Mouse (Mus musculus) layer of hippocampus, adult 6 months (tissue): Measurements from ENCODE around the gene Riiad1. TPM values are rescaled to one million over a fixed set of nuclear protein-coding genes. Genes with fewer than 3 reads are reported as not detected.

ENCODE experiments used
- long read RNA-seq, 2 experiments: library from polyadenylated mRNA; unstranded; transcript quantifications; one replicate each; pipeline ENCODE4 v2.0.0; 2019 to 2020
- polyA plus RNA-seq: library from polyadenylated mRNA; unstranded; fragments of <200 nt; fragmentation: Nextera tagmentation; gene quantifications from 2 replicates; pipeline ENCODE4 v1.2.3, GENCODE M21; 2021

The Riiad1 gene
- 19.6 and 24.8 TPM in 2 replicates for polyA plus RNA-seq
- long read RNA-seq, experiment 1, partial matches to known transcripts, result 13 of 16 reads
- long read RNA-seq, experiment 1, other reads (novel, unspliced or antisense), result 3 of 16 reads
- long read RNA-seq, experiment 2, partial matches to known transcripts, result 0 of 1 reads
- long read RNA-seq, experiment 2, other reads (novel, unspliced or antisense), result 1 of 1 reads

DNA sequence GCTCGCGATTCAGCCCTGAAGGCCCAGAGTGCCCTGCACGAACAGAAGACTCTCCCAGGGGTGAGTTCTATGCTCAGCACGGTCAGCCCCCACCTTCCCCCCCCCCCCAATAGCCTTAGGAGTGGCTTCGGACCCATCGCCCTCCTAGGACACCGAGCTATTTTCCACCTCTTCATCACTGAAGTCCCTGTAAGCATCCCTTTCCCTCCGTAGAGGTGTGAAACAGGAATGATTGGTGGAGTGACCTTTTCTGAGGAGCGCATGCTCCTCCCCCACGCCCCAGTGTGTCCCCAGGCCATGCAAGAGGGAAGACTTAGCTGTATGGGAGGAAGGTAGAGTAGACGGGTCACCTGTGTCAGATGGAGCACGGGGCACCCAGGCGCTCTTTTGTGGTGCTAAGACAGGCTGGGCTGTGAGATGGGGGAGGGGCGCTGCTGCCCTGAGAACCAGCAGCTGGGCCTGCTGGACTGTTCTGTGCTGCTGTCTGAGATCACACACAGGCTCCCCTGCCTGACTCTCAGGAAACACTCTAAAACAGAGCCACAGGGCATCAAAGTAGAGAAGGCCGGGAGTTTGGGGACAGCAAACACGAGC is at the start of gene Riiad1:
TSS of gene Riiad1 (minus strand) at position 51 of the 594 bp plus-strand sequence.

DNA sequence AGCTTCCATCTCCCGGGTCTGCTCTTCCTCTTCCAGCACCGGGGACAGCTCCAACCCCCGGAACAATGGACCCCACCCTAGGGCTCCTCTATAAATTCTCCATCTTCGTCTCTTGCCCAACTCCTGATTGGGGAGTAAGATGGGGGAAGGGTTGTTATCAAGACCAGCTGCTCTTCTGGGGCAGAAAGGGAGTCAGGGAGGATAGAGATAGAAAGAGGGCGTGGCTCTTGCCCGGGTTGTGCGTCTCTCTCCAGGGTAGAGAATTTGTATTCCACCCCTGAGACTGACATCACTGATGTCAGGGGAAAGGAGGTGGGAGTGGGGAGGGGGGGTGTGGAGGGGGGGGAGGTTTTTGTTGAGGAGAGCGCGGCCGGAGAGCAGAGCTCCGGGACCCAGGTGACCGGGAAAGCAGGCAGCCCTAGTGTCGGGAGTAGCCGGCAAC is 2.1 kb downstream of the Riiad1 start, which contains the start of gene Celf3:
TSS of gene Celf3 (plus strand) at position 315 of the 442 bp plus-strand sequence.

DNA sequence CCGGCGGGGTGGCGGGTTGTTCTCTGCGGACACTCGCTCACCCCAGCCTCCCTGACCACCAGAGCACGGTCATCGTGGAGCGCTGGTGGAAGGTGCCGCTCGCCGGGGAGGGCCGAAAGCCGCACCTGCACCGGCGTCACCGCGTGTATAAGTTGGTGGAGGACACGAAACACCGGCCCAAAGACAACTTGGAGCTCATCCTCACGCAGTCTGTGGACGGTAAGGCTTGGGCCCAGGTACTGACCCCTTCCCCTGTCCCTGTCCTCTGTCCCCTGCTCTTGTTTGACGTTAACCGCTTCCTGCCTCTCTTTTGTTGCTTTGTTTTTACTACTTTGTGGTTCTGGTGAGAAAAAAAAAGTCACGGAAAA is 36.6 kb downstream of the Riiad1 start, which contains the start of gene Oaz3:
TSS of gene Oaz3 (minus strand) at position 319 of the 368 bp plus-strand sequence.

DNA sequence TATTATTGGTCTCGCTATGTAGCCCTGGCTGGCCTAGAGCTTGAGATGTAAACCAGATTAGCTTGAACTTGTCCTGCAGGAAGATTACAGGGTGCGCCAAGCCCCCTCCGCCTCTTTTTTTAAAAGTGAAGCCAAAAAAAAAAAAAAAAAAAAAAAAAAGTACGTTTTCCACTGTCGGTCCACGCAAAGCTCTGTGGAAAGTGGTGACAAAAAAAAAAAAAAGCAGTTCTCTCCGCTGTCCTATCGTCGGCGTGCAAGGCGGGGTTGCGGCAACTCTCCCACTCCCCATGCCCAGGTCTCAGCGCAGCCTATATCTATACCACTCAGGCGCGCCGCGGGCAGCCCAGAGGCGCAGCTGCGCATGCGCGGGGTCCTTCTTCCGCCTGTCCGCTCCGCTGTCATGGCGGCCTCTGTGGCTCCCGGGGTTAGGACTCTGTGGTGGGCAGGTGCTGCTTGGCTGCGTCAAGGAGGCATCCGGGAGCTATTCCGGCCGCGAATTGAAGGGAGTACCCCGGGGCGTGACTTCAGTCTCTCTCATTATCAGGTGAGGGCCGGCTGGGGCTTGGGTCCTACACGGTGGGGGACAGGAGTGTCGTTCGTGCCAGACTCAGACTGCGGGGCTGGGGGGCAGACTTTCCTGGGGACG is 37.1 kb downstream of the Riiad1 start, which contains the start of gene Mrpl9:
TSS of gene Mrpl9 (plus strand) at position 368 of the 646 bp plus-strand sequence.

Other genes starting within 250 kb of the Riiad1 start
- not detected in 2 replicates for gene Gm4778, start 216.3 kb downstream of the Riiad1 start, polyA plus RNA-seq
- gene Them4, start 170.3 kb downstream of the Riiad1 start, polyA plus RNA-seq, result 28.1 and 31.6 TPM in 2 replicates
- gene Them5, start 138.2 kb downstream of the Riiad1 start, polyA plus RNA-seq, result 0.11 and 0.19 TPM in 2 replicates
- 0.10 and 0.18 TPM in 2 replicates for gene C2cd4d, start 117.9 kb downstream of the Riiad1 start, polyA plus RNA-seq
- 3.0 and 3.4 TPM in 2 replicates for gene Rorc, start 107.5 kb downstream of the Riiad1 start, polyA plus RNA-seq
- gene Lingo4, start 81.8 kb downstream of the Riiad1 start, polyA plus RNA-seq, result 0.33 and 0.48 TPM in 2 replicates
- 19.0 and 20.4 TPM in 2 replicates for gene Tdrkh, start 67.1 kb downstream of the Riiad1 start, polyA plus RNA-seq
- gene Mrpl9, start 37.0 kb downstream of the Riiad1 start, polyA plus RNA-seq, result 52.0 and 53.6 TPM in 2 replicates
- 0.15 and 0.30 TPM in 2 replicates for gene Oaz3, start 36.4 kb downstream of the Riiad1 start, polyA plus RNA-seq
- 39.6 and 54.1 TPM in 2 replicates for gene Celf3, start 2.0 kb downstream of the Riiad1 start, polyA plus RNA-seq
- 33.7 TPM in 2 replicates for gene Snx27, start 102.4 kb upstream of the Riiad1 start, polyA plus RNA-seq
- gene Gm10972, start 162.8 kb upstream of the Riiad1 start, polyA plus RNA-seq, result not detected in 2 replicates
- 0.85 and 2.0 TPM in 2 replicates for gene Tuft1, start 178.5 kb upstream of the Riiad1 start, polyA plus RNA-seq
- gene Selenbp2, start 213.2 kb upstream of the Riiad1 start, polyA plus RNA-seq, result 0.59 TPM in 1 of 2 replicates, not detected in the other